Mouse (Mus musculus): Measurements from ENCODE around the gene Il23r.
A peak's percentile ranks its signal among the peaks of the same experiment; 100 is the strongest.

- TF ChIP-seq CTCF (IDR thresholded peaks at IDR 0.05; ENCODE audit: low read depth) (peak; percentile 12; the same call in 1 of the 2 replicates), EP300 (IDR thresholded peaks at IDR 0.05; ENCODE audit: low read depth) (no peak)
Measured at GRCm38 (mm10) chr6:67445866-67446265, 45.8 kb downstream of the Il23r start.

Data from heart, postnatal 0 days (tissue).